Mouse (Mus musculus) megakaryocyte, embryonic 14.5 days (primary cell): Measurements from ENCODE around the gene H2-D1. TPM values are rescaled to one million over a fixed set of nuclear protein-coding genes. Genes with fewer than 3 reads are reported as not detected.

Source experiments
- H3K27me3 ChIP-seq: replicated peaks from 2 replicates; pipeline ENCODE3; 2012; ENCODE audit warnings: inconsistent platforms
- H3K36me3 ChIP-seq: replicated peaks from 2 replicates; pipeline ENCODE3; 2012; ENCODE audit warnings: low read length, inconsistent platforms, mixed read lengths
- H3K4me1 ChIP-seq: 2 replicates; pipeline ENCODE4 v1.6.1; 2012; ENCODE audit warnings: inconsistent platforms
- H3K4me3 ChIP-seq: replicated peaks from 2 replicates; pipeline ENCODE3; 2012; ENCODE audit warnings: moderate library complexity, mild to moderate bottlenecking, inconsistent platforms
- H3K9me3 ChIP-seq: 2 replicates; pipeline ENCODE4 v1.6.1; 2012; ENCODE audit warnings: inconsistent platforms
- FLI1 ChIP-seq: IDR thresholded peaks from 2 replicates; pipeline ENCODE4 v1.6.1; 2012; ENCODE audit warnings: low read length, inconsistent platforms, mixed read lengths
- GATA1 ChIP-seq: IDR thresholded peaks from 3 replicates; pipeline ENCODE4 v1.6.1; 2012; ENCODE audit warnings: mixed read lengths, low read length, inconsistent platforms, borderline replicate concordance
- polyA plus RNA-seq: library from polyadenylated mRNA; stranded (reverse); fragments of >175 nt; gene quantifications from 2 replicates; pipeline ENCODE4 v1.2.3, GENCODE M21; 2012; ENCODE audit warnings: low replicate concordance; ENCODE audit not compliant: insufficient read depth

The H2-D1 gene
- polyA plus RNA-seq, 1 experiment, result 362 TPM

DNA sequence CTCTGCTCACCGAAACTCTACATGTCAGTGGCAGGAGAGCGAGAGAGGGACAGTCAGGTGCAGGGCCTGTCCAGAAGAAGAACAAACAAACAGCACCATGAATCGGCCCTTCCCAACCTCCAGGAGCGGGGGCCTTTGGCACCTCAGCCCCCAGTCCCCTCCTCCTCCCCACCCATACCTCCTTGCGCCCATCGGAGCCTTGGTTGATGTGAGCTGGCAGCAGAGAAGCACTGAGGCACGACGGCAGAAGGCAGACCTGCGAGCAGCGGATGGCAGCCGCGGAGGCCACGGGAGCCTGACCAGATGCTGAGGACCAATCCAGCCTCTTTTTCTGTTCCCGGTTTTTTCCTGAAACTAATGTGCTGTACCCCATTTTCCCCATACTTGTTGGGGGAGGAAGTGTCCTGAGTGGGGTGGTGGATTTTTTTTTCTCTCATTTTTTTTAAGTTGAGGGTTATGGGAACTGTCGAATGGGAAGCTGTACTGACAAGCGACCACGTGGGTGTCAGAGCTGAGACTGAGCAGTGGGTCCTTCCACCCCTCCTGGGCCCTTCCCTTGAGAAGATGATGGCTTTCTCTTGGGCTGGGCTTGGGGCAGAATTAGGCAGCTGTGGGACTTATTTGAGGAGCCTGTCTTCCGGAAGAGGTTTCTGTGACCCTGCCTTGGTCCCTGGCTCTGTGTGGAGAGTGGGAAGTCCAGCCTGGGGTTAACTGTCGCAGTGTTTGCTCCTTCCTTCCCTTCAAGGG lies 12.9 kb upstream of the H2-D1 start:
- no peak overlapping the region for H3K4me3 ChIP-seq
- peaks cover 44% of the 10 kb centered on the region for H3K4me1 ChIP-seq
- H3K27me3 ChIP-seq, result peaks cover 16% of the 10 kb centered on the region
- H3K9me3 ChIP-seq, result no peaks in the 10 kb centered on the region
- TF ChIP-seq GATA1 (no peak), FLI1 (no peak)
- peaks cover 98% of the 10 kb centered on the region for H3K36me3 ChIP-seq

DNA sequence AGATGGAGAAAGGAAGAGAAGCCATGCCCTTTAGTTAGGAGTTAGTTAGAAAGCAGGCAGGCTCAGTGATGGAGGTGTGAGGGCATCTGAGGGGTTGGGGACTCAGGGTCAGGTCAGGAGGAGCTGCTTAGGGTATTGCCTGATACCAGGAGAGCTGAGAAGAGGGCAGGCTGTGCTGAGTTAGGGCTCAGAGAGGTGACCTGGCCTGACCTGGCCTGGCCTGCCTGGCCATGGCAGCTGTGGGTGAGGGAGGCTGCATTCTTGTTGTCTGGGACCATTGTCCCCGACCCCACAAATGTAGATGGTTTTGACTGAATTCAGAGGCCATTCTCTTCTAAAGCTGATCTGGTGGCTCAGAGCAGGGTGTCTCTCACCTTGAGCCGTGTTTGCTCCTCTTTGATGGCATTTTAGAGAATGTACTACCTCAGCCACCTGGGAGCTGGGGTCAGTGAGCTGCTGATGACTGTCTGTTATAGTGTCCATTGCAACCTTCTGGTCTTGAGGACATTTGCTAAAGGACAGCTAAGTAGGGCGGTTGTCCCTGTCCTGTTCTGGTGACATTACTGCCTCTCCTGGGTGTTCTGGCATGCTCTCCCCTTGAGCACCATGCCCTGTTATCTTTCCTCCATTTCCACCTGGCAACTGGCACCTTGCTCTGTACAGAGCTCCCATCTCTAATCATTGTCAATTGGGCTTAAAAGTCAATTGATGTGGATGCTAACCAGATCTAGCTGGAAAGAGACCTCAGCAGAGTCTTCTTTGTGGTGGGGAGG lies 12.0 kb upstream of the H2-D1 start:
- Histone ChIP-seq H3K9me3 (no peaks in the 10 kb centered on the region), H3K4me3 (no peak overlapping the region), H3K27me3 (peaks cover 16% of the 10 kb centered on the region), H3K4me1 (peaks cover 41% of the 10 kb centered on the region), H3K36me3 (peaks cover 89% of the 10 kb centered on the region)
- TF ChIP-seq FLI1 (no peak), GATA1 (no peak)

DNA sequence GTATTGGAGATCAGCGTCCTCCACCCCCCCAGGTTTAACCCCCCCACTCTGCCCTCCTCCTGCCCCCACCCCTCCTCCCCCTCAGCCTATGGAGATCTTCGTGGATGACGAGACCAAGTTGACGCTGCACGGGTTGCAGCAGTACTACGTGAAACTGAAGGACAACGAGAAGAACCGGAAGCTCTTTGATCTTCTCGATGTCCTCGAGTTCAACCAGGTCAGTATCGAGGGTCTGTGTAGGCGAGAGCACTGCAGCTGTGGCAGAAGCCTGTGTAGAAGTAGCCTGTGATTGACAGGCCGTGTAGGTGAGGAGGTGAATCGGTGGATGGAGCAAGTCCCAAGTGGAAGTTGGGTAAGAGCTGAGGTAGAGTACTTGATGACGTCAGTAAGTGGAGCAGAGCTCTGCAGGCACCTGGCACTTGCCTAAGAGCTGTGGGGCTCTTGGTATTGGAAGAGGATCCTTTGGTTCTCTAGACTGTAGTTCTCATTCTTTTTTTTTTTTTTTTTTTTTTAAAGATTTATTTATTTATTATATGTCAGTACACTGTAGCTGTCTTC lies 11.3 kb upstream of the H2-D1 start:
- TF ChIP-seq GATA1 (no peak), FLI1 (no peak)
- H3K4me1 ChIP-seq, result peaks cover 37% of the 10 kb centered on the region
- peaks cover 16% of the 10 kb centered on the region for H3K27me3 ChIP-seq

DNA sequence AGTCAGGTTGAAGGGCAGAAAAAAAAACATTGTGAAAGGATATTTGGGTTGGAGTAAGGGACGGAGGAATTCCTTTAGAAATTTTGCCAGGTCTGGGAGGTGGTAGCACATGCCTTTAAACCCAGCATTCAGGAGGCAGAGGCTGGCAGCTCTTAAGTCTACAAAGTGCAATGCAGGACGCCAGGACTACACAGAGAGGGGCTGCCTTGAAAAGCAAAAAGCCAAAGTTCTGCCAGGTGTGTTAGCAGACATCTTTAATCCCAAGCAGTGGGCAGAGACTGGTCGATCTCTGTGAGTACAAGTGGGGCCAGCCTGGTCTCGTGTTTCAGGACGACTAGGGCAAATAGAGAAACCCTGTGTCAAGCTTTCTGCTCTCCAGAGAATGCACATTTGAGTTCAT lies 10.5 kb upstream of the H2-D1 start:
- peaks cover 35% of the 10 kb centered on the region for H3K4me1 ChIP-seq
- TF ChIP-seq FLI1 (no peak), GATA1 (no peak)
- H3K36me3 ChIP-seq, result peaks cover 75% of the 10 kb centered on the region

More for the DNA sequence above, 11.3 kb upstream of the H2-D1 start:
- Histone ChIP-seq H3K9me3 (no peaks in the 10 kb centered on the region), H3K36me3 (peaks cover 82% of the 10 kb centered on the region), H3K4me3 (no peak overlapping the region)

DNA sequence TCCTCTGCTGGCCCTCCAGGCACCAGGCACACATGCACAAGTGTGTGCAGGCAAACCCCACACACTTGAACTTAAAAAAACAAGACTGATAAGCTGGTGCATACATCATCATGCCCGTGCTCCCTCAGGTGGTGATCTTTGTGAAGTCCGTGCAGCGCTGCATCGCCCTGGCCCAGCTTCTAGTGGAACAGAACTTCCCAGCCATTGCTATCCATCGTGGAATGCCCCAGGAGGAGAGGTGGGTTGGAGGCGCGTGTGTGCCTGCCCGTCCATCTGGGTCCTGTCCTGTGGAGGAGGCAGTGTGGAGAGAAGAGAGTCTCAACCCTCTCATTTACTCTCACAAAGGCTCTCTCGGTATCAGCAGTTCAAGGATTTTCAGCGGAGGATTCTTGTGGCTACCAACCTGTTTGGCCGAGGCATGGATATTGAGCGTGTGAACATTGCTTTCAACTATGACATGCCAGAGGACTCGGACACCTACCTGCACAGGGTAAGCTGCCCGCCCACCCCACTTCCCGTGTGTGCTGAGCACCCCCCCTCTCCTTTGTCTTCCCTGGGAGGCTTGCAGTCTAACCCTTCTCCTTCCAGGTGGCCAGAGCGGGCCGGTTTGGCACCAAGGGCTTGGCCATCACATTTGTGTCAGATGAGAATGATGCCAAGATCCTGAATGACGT lies 9.8 kb upstream of the H2-D1 start:
- Histone ChIP-seq H3K4me1 (peaks cover 38% of the 10 kb centered on the region), H3K4me3 (no peak overlapping the region), H3K27me3 (peaks cover 17% of the 10 kb centered on the region), H3K9me3 (no peaks in the 10 kb centered on the region), H3K36me3 (peaks cover 67% of the 10 kb centered on the region)
- TF ChIP-seq FLI1 (no peak), GATA1 (no peak)

More for the DNA sequence above, 10.5 kb upstream of the H2-D1 start:
- Histone ChIP-seq H3K4me3 (no peak overlapping the region), H3K9me3 (no peaks in the 10 kb centered on the region), H3K27me3 (peaks cover 19% of the 10 kb centered on the region)

DNA sequence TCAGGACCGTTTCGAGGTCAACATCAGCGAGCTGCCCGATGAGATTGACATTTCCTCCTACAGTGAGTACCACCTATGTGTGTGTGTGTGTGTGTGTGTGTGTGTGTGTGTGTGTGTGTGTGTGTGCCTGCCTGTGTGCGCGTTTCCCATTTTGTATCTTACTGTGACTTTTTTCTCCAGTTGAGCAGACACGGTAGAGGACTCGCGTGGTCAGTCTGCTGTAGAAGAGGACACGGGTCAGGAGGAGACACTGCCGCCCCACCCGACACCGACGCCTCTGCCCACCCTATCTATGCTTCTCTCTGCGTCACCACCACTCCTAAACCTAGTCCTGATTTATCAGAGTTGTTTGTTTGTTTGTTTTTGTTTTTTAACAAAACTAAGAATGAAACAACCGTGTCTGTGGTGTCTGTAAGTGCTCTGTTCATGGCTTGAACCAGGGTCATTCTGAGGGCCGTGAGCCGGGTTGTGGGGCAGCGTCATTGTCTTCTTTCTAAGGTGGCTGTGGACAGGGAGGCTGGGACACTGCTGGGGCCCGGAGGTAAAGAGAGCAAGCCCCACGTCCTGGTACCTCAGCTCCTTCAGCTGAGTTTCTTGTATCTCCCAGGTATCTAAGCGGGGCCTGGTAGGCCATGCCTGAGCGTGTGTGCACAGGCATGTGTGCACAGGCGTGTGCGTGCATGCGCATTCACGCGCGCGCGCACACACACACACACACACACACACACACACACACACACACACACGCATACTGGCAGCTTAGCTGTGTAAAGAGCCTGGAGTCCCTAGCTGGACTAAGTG lies 9.0 kb upstream of the H2-D1 start:
- Histone ChIP-seq H3K36me3 (peaks cover 60% of the 10 kb centered on the region), H3K9me3 (no peaks in the 10 kb centered on the region), H3K4me1 (peaks cover 41% of the 10 kb centered on the region), H3K4me3 (no peak overlapping the region), H3K27me3 (peaks cover 17% of the 10 kb centered on the region)
- TF ChIP-seq GATA1 (no peak), FLI1 (no peak)

DNA sequence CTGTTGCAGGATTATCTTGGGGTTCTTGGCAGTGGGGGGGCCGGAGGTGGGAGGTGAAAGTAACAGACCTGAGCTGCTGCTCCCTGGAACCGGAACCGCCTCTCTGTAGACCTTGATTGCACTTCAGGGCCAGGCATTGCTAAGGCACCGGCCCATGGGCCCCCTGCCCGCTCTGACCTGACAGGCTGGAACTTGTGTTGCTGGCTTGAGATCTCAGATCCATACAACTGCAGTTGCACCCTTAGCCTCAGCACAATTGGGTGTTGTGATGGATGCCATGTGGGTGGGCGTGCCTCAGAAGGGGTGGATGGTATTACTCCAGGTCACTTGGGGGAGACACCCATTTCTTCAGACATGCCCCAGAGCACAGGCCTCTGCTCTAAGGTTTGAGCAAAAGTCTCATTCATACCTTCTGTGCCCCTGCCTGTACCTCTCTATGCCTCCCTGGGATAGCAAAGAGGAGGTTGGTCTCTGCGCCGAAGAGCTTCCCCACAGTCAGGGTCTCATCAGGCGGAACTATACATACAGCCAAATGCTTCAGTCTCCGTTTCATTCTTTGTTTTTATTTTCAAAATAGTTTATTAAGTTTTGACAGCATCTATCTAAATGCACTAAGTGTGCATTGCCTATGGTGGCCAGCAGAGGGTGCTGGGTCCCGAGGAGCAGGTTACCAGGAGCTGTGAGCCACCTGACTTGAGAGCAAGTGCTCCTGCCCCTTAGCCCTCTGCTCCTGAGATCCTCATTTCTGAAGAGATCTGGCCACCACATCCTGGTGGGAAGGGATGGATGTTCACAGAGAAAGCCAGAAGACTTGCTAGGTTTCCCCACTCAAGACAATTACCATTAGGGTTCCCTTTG lies 8.1 kb upstream of the H2-D1 start:
- Histone ChIP-seq H3K4me1 (peaks cover 44% of the 10 kb centered on the region), H3K36me3 (peaks cover 50% of the 10 kb centered on the region), H3K9me3 (no peaks in the 10 kb centered on the region), H3K4me3 (no peak overlapping the region), H3K27me3 (peaks cover 14% of the 10 kb centered on the region)
- TF ChIP-seq GATA1, result no peak
- TF ChIP-seq FLI1, result no peak

DNA sequence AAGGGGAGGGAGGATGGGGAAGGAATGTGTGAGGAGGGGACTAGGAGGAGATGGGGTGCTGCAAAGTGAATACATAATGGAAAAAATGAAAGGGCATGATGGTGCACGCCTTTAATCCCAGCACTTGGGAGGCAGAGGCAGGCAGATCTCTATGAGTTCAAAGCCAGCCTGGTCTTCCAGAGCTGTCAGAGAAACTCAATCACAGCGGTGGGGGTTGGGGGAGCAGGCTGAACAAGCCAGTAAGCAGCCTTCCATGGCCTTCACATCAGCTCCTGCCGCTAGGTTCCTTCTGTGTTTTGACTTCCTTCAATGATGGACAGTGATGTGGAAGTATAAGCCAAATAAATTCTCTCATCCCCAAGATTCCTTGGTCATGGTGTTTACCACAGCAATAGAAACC lies 7.2 kb upstream of the H2-D1 start:
- no peaks in the 10 kb centered on the region for H3K9me3 ChIP-seq
- H3K4me3 ChIP-seq, result no peak overlapping the region
- peaks cover 48% of the 10 kb centered on the region for H3K4me1 ChIP-seq
- TF ChIP-seq FLI1, result no peak
- TF ChIP-seq GATA1, result no peak
- peaks cover 42% of the 10 kb centered on the region for H3K36me3 ChIP-seq
- peaks cover 12% of the 10 kb centered on the region for H3K27me3 ChIP-seq
